8 mouse cellular contexts compared by ENCODE assay signal in the genomic region with DNA sequence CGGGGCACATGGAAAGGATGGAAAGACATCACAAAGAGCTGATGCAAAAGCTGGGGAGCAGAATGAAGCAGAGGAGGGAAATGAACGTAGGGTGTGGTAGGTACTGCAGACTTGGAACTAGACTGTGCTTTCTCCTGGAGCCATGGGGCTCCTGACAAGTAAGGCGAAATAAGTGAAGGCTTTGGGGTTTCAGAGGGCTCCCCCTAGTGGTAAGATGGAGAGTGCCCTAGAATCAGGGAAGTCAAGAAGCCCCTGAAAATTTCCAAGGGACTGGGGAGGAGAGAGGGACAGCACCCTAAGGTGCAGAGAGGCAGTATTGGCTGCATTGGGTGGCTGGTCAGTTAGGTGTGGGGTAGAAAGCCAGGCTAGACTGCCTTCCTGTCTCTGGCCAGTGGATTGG. TPM values are rescaled to one million over a fixed set of nuclear protein-coding genes. Genes with fewer than 3 reads are reported as not detected.
A peak's percentile ranks its signal among the peaks of the same experiment; 100 is the strongest.
DNase-seq lines count a peak whose midpoint lies in the region; ATAC-seq lines count a peak whose summit lies in the region.

No protein-coding gene starts in this region.

- DNase-seq in kidney, adult 18-20 months: peak; percentile 64
- DNase-seq in CD4-positive helper T cell, adult 2 months (ENCODE audit: low read depth, low spot score): peak; percentile 54
- DNase-seq in MN1 (ENCODE audit: low spot score): peak; percentile 46
- DNase-seq in embryo, embryonic 11 days: peak; percentile 60
- peak; percentile 59 to 68 for DNase-seq in kidney, postnatal 4 days
- DNase-seq in retina, postnatal 1 day: peak; percentile 72
- DNase-seq in gastrocnemius, postnatal 25 days: no peak

- no peaks in the 10 kb centered on the region for H3K9me3 ChIP-seq in kidney, embryonic 14.5 days (ENCODE audit: control insufficient read depth, low read length)

- no peaks in the 10 kb centered on the region; the same call in 1 of the 2 replicates for H3K4me1 ChIP-seq in kidney, embryonic 14.5 days (ENCODE audit: control insufficient read depth, insufficient read depth, low read length)

- H3K36me3 ChIP-seq in kidney, embryonic 14.5 days (ENCODE audit: control insufficient read depth, insufficient read depth, low read length): peaks cover 20% of the 10 kb centered on the region; the same call in 1 of the 2 replicates

- no peaks in the 10 kb centered on the region; the same call in 1 of the 2 replicates for H3K27me3 ChIP-seq in kidney, embryonic 14.5 days (ENCODE audit: control insufficient read depth, insufficient read depth, low read length)

- 56% methylated on average over 3 of the region's 3 CpGs for WGBS in kidney, embryonic 14.5 days

- no peak for ATAC-seq in kidney, embryonic 14.5 days (ENCODE audit: low FRiP score, low TSS enrichment)

- H3K4me3 ChIP-seq in kidney, embryonic 14.5 days (ENCODE audit: low read length): no peak overlapping the region

- no peak overlapping the region for H3K27ac ChIP-seq in kidney, embryonic 14.5 days (ENCODE audit: low read depth, low read length)

- no peak overlapping the region for H3K9ac ChIP-seq in kidney, embryonic 14.5 days (ENCODE audit: low read depth, low read length)

- no peak overlapping the region for H3K4me2 ChIP-seq in kidney, embryonic 14.5 days (replicated peaks; ENCODE audit: low read depth, low read length)

RNA-seq across cellular contexts. Expression of gene Csf1, which starts 5.6 kb away (rescaled TPM):
- 3.9 and 8.5 TPM in 2 replicates for polyA plus RNA-seq in kidney, embryonic 14.5 days (2014; fragmentation: Nextera tagmentation; extraction: Ambion mirVana)
- 10 to 100 TPM in 1 of 2 experiments, 1 to 10 TPM in 1; 9.5 to 10.6 TPM for total RNA-seq in gastrocnemius, postnatal 25 days (2021)

RNA-seq across cellular contexts. Expression of gene Ahcyl1, which starts 58.3 kb away (rescaled TPM):
- 73.8 and 119 TPM in 2 replicates for polyA plus RNA-seq in kidney, embryonic 14.5 days (2014; fragmentation: Nextera tagmentation; extraction: Ambion mirVana)
- 10 to 100 TPM; 30.7 to 31.8 TPM for total RNA-seq in gastrocnemius, postnatal 25 days (2021)
